Mouse (Mus musculus): ENCODE results near the gene Zfp654.

Zfp654 gene

GRCm38 (mm10) chr16:64766696-64767300 lies 84.7 kb downstream of the Zfp654 start:
- in situ Hi-C loops (cut with MboI) = no loop called here

- in situ Hi-C loops (cut with MboI) = no loop called here
Observed at GRCm38 (mm10) chr16:64759245-64759626, 92.2 kb downstream of the Zfp654 start.

GRCm38 (mm10) chr16:64758561-64759244 lies 92.7 kb downstream of the Zfp654 start:
- in situ Hi-C loops (cut with MboI) = no loop called here

GRCm38 (mm10) chr16:64757666-64758400 lies 93.6 kb downstream of the Zfp654 start:
- in situ Hi-C loops (cut with MboI) = no loop called here

- in situ Hi-C loops (cut with MboI) = no loop called here
Observed at GRCm38 (mm10) chr16:64756321-64756720, 95.1 kb downstream of the Zfp654 start.

- in situ Hi-C loops (cut with MboI) = no loop called here
Observed at GRCm38 (mm10) chr16:64754743-64755139, 96.7 kb downstream of the Zfp654 start.

GRCm38 (mm10) chr16:64753990-64754742 lies 97.3 kb downstream of the Zfp654 start:
- in situ Hi-C loops (cut with MboI) = no loop called here

GRCm38 (mm10) chr16:64748237-64748636 lies 103.2 kb downstream of the Zfp654 start:
- in situ Hi-C loops (cut with MboI) = no loop called here

GRCm38 (mm10) chr16:64745089-64745488 lies 106.4 kb downstream of the Zfp654 start:
- in situ Hi-C loops (cut with MboI) = no loop called here

- in situ Hi-C loops (cut with MboI) = no loop called here
Observed at GRCm38 (mm10) chr16:64737289-64737688, 114.2 kb downstream of the Zfp654 start.
